ENCODE assay signal across 8 mouse cellular contexts in the genomic region with DNA sequence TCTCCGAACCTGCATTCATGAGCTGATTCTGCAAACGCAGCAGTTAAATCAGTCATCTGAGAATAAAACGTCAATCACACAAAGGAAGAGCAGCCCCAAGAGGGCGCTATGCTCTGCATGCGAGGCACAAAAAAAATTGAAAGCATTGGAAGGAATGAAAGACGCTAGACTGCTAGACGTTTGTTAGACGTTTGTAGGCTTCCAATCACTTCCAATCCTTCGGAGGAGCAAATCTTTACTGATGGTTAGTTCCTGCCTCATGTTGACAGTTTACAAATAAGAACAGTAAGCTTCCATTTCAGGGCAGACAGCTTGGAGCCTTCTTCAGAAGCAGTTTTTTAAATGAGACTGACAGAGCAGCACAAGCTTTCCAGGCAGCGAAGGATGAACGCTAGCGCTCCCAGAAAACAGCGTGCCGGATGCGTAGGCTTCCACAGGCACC.
DNase-seq lines count a peak whose midpoint lies in the region; ATAC-seq lines count a peak whose summit lies in the region.

No protein-coding gene starts in this region.

- no peak overlapping the region for H3K27ac ChIP-seq in limb, embryonic 11.5 days (replicated peaks; ENCODE audit: low read depth, low read length)
- H3K27ac ChIP-seq in limb, embryonic 10.5 days = no peak overlapping the region

- 45% methylated on average over 15 of the region's 15 CpGs for whole genome bisulfite sequencing in limb, embryonic 11.5 days
- WGBS in limb, embryonic 10.5 days = 47% methylated on average over 15 of the region's 15 CpGs

- H3K4me1 ChIP-seq in limb, embryonic 11.5 days (ENCODE audit: control insufficient read depth, insufficient read depth, low read length) = no peaks in the 10 kb centered on the region
- no peaks in the 10 kb centered on the region; the same call in 1 of the 2 replicates for H3K4me1 ChIP-seq in limb, embryonic 10.5 days

- no peaks in the 10 kb centered on the region for H3K36me3 ChIP-seq in limb, embryonic 11.5 days (ENCODE audit: control insufficient read depth, insufficient read depth, low read length)
- H3K36me3 ChIP-seq in limb, embryonic 10.5 days = no peaks in the 10 kb centered on the region

- H3K9ac ChIP-seq in limb, embryonic 11.5 days (ENCODE audit: low read length) = no peak overlapping the region

- H3K27me3 ChIP-seq in limb, embryonic 11.5 days (ENCODE audit: control insufficient read depth, insufficient read depth, low read length) = no peaks in the 10 kb centered on the region
- H3K27me3 ChIP-seq in limb, embryonic 10.5 days (ENCODE audit: low read depth, poor library complexity, severe bottlenecking) = no peaks in the 10 kb centered on the region

- DNase-seq in limb, embryonic 11.5 days (ENCODE audit: low spot score) = peak; percentile 61
- no peak for DNase-seq in limb, embryonic 10.5 days (ENCODE audit: low spot score)
- DNase-seq in embryo, embryonic 11 days = peak; percentile 67
- peak; percentile 2 for DNase-seq in induced T-regulatory cell, adult 2 months (ENCODE audit: low read depth)
- peak; percentile 31 for DNase-seq in left cerebral cortex, postnatal 4 days
- peak; percentile 34 to 64 for DNase-seq in right cerebral cortex, postnatal 10 days (ENCODE audit: low spot score in 2 of 2)
- DNase-seq in thymus, postnatal 36 days = no peak
- no peak for DNase-seq in urinary bladder, postnatal 36 days (ENCODE audit: low spot score in 2 of 2)

- no peaks in the 10 kb centered on the region for H3K9me3 ChIP-seq in limb, embryonic 11.5 days (ENCODE audit: control insufficient read depth, low read length)
- H3K9me3 ChIP-seq in limb, embryonic 10.5 days (replicated peaks) = no peaks in the 10 kb centered on the region

- no peak overlapping the region for H3K4me3 ChIP-seq in limb, embryonic 11.5 days (ENCODE audit: low read depth, low read length)
- no peak overlapping the region for H3K4me3 ChIP-seq in limb, embryonic 10.5 days

- no peak overlapping the region for H3K4me2 ChIP-seq in limb, embryonic 11.5 days (ENCODE audit: low read depth, severe bottlenecking)

- intact Hi-C loops in left cerebral cortex, postnatal 4 days (cut with DNase I) = no loop called here

- ATAC-seq in limb, embryonic 11.5 days (ENCODE audit: insufficient number of reproducible peaks, low FRiP score, low TSS enrichment, low read depth) = no peak

Comparison
In these comparisons a context has a peak if more than half of its experiments do, and no peak if none do; other contexts are left out.
1. DNase-seq: peak in limb, embryonic 11.5 days (single experiment), embryo, embryonic 11 days (single experiment), induced T-regulatory cell, adult 2 months (single experiment), left cerebral cortex, postnatal 4 days (single experiment) and right cerebral cortex, postnatal 10 days (2 of 2); none in limb, embryonic 10.5 days (single experiment), thymus, postnatal 36 days (0 of 2) and urinary bladder, postnatal 36 days (0 of 2).